Mouse (Mus musculus) limb, embryonic 10.5 days (tissue): Measurements from ENCODE around the gene Il31ra. TPM values are rescaled to one million over a fixed set of nuclear protein-coding genes. Genes with fewer than 3 reads are reported as not detected.
"Not testable (repeated sequence)": the region's sequence is repeated elsewhere in the genome, so short reads cannot be mapped to it uniquely, and the experiment has no call there.

Source experiments
- DNase-seq: peaks from one replicate; pipeline ENCODE4 v3.0.0-alpha.2; 2017; ENCODE audit warnings: low spot score
- H3K27ac ChIP-seq: fragments of 300-500 bp; sonication (generic); 2 replicates; pipeline ENCODE4 v1.5.1; 2016; ENCODE audit warnings: mild to moderate bottlenecking
- H3K27me3 ChIP-seq: fragments of 300-500 bp; sonication (generic); 2 replicates; pipeline ENCODE4 v1.6.1; 2016; ENCODE audit warnings: low read depth, mild to moderate bottlenecking; ENCODE audit not compliant: poor library complexity, severe bottlenecking
- H3K36me3 ChIP-seq: fragments of 300-500 bp; sonication (generic); 2 replicates; pipeline ENCODE4 v1.6.1; 2016; ENCODE audit warnings: mild to moderate bottlenecking, moderate library complexity
- H3K4me1 ChIP-seq: fragments of 300-500 bp; sonication (generic); 2 replicates; pipeline ENCODE4 v1.6.1; 2016
- H3K4me3 ChIP-seq: fragments of 300-500 bp; sonication (generic); 2 replicates; pipeline ENCODE4 v1.5.1; 2016; ENCODE audit warnings: mild to moderate bottlenecking, moderate library complexity
- H3K9me3 ChIP-seq: fragments of 300-500 bp; sonication (generic); replicated peaks from 2 replicates; pipeline ENCODE4 v1.6.1; 2016; ENCODE audit warnings: mild to moderate bottlenecking
- WGBS: fragments of 180-500 bp; shearing (Covaris S2); methylation state at CpG from one replicate; pipeline ENCODE4 v1.1.7; 2016; 5-methylcytosine and 5-hydroxymethylcytosine counted together
- polyA plus RNA-seq: library from polyadenylated mRNA; unstranded; fragments of >200 nt; fragmentation: Nextera tagmentation; extraction: Ambion mirVana; gene quantifications from 2 replicates; pipeline ENCODE4 v1.2.1, GENCODE M21; 2016

Gene Il31ra
- polyA plus RNA-seq, 1 experiment from 2014 or later = 0.14 TPM

DNA sequence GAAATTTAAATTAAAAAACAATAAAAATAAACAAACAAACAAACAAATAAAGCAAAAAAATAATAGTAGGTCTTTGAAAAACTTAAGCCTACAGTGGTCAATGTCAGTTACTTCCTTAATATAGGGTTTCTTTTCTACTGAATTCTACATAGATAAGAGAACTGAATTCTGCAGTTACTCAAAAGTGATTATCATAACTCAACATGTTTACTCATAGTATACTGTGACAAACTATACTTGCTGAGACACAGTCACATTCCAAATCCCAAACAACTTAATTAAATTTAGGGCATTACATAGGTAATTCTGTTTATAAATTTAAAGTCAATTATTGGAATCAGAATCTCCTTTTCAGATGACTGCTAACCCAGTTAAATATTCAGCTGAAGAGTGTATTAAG is 4.5 kb downstream of the Il31ra start:
- Histone ChIP-seq H3K4me1 (peaks cover 11% of the 10 kb centered on the region), H3K36me3 (no peaks in the 10 kb centered on the region), H3K9me3 (no peaks in the 10 kb centered on the region)

DNA sequence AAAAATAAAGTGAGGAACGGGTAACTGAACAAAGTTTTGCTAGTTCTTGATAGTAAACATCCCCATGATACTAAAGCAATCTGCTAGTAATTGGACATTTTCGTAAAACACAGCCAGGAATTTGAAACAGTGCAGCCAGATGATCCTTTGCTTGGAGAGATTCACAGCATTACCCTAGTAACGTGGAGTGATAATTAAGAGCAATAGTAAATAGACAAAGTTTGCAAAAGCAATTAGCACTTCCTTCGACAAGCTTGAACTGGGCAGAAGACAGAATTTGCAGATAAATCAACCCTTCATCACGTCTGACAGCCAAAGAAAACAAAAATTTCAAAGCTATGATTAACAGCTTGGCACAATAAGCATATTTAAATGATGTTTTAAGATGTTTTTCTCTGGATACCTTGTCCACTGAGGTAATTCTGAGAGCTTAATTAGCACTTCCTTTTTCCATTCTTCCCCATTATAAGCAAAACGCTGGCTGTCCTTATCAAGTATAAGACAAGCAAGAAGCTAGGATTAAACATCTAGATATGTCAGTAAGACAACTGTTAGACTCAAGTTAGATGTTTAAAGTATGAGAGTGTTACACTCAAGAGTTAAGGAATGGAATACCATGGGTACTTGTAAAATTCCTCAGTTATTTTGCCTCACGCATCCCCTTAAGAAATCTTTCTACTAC is 9.5 kb downstream of the Il31ra start:
- Histone ChIP-seq H3K36me3 (no peaks in the 10 kb centered on the region), H3K4me3 (no peak overlapping the region), H3K27ac (no peak overlapping the region), H3K27me3 (no peaks in the 10 kb centered on the region), H3K4me1 (peaks cover 43% of the 10 kb centered on the region), H3K9me3 (no peaks in the 10 kb centered on the region)
- whole genome bisulfite sequencing = 32% methylated on average over 7 of the region's 7 CpGs
- DNase-seq = no peak

More for the DNA sequence above, 4.5 kb downstream of the Il31ra start:
- H3K27me3 ChIP-seq = no peaks in the 10 kb centered on the region
- no peak overlapping the region for H3K4me3 ChIP-seq
- H3K27ac ChIP-seq = no peak overlapping the region
- no peak for DNase-seq

DNA sequence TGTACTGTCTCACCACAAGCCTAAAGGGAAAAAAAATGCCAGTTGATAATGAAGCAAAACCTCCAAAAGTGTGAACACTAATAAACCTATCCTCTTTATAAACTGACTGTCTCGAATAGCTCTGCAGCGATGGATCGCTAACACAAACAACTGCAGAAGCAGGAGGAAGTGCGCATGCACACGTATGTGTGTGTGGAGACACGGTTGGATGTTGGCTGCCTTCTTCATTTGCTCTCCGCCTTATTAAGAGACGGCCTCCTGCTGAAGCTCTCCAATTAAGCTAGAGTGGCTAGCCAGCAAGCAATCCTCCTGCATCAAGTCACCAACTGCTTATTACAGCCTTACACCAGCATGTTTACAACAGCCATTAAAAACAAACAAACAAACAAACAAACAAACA is 11.9 kb downstream of the Il31ra start:
- WGBS = 77% methylated on average over 8 of the region's 8 CpGs
- peaks cover 48% of the 10 kb centered on the region for H3K4me1 ChIP-seq
- H3K27me3 ChIP-seq = no peaks in the 10 kb centered on the region
- no peaks in the 10 kb centered on the region for H3K36me3 ChIP-seq
- no peak overlapping the region for H3K4me3 ChIP-seq
- DNase-seq = no peak
- H3K27ac ChIP-seq = no peak overlapping the region
- no peaks in the 10 kb centered on the region for H3K9me3 ChIP-seq

DNA sequence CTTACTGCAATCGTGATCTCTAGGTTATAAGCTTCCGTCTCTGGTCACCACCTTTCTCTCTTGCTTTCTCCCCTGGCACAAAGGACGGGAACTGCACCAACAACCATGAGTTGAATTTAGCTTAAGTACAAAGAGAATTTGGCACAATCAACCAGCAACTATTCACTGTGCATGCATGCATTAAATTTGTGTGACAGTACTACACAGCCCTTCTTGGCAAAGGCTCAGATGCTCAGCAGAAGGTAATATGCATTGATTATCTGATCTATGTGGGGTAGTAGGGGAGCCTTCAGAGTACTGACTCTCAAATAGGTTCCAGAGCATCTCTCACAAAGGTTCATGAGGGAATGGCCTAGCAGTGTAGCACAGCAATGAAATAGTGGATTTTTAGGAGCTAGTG is 12.4 kb downstream of the Il31ra start:
- Histone ChIP-seq H3K9me3 (no peaks in the 10 kb centered on the region), H3K4me1 (peaks cover 48% of the 10 kb centered on the region), H3K27me3 (no peaks in the 10 kb centered on the region), H3K27ac (no peak overlapping the region), H3K36me3 (no peaks in the 10 kb centered on the region), H3K4me3 (no peak overlapping the region)
- WGBS = 91% methylated on average over 3 of the region's 3 CpGs
- no peak for DNase-seq

DNA sequence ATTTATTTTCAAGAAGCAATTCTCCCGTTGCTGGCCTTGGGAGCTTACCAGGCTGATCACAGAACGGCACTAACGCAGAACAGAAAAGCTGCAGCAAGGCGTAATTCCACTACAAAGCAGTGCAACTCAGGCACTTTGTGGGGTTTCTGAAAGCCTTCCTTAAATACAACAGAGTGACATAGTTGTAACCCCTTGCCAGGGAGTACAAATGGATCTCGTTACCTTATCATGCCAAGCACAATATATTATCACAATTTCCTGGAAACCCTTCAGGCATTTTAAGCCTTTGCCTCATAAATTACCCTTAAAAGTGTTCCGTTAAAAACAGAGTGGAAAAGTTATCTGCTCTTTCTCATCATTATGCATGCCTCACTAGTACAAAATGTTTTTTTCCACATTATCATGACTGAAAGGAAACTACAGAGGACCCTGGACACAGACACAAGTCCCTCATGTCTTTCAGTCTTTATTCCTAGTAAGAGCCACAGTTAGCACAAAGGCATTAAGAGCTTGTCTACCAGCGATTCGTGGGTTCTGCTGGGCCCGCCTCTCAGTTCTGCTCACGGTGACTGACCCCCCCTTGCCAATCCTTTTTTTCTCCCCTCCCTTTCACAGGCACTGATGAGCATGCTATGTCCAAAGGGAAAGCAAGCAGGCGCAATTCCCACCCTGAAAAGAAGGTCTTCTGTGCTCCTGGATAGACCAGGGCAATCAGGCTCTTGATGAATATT is 13.4 kb downstream of the Il31ra start:
- H3K27me3 ChIP-seq = no peaks in the 10 kb centered on the region
- H3K36me3 ChIP-seq = no peaks in the 10 kb centered on the region
- 23% methylated on average over 11 of the region's 11 CpGs for WGBS
- H3K4me1 ChIP-seq = peaks cover 47% of the 10 kb centered on the region
- H3K4me3 ChIP-seq = no peak overlapping the region
- no peak for DNase-seq
- no peaks in the 10 kb centered on the region for H3K9me3 ChIP-seq
- H3K27ac ChIP-seq = peak overlapping the region; percentile 62

DNA sequence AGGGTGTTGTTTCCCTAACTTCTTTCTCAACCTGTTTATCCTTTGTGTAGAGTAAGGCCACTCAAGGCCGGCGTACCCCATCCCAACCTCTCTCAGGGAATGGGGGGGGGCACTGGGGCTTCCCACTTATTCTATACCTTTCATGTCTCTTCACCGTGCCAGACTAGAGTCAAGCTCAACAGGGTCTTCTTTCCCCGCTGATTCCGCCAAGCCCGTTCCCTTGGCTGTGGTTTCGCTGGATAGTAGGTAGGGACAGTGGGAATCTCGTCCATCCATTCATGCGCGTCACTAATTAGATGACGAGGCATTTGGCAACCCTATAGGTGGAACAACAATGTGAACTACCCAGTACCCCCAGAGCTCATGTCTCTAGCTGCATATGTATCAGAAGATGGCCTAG is 16.1 kb downstream of the Il31ra start:
- WGBS = 92% methylated on average over 11 of the region's 11 CpGs

DNA sequence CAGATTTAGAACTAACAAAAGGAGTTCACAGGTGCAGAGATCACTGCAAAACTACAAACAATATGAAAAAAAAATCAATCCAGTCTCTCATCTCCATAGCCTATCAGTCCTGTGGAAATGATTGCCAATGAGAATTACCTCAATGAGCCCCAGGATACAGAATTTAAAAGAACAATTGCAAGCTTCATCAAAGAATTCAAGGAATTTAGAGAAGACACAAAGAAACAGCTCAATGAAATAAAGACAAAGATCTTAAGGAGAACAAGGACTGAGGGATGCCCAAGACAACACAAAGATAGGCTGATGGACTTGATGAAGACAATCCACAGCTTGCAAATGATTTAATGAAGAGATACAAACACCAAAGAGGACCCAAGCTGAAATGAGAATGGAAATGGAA is 20.4 kb downstream of the Il31ra start:
- Histone ChIP-seq H3K36me3 (no peaks in the 10 kb centered on the region), H3K4me1 (peaks cover 8% of the 10 kb centered on the region; the same call in 1 of the 2 replicates)

More for the DNA sequence above, 16.1 kb downstream of the Il31ra start:
- not testable (repeated sequence) for H3K27ac ChIP-seq, H3K36me3 ChIP-seq, DNase-seq, H3K27me3 ChIP-seq, H3K4me3 ChIP-seq, H3K9me3 ChIP-seq
- H3K4me1 ChIP-seq = peaks cover 33% of the 10 kb centered on the region

DNA sequence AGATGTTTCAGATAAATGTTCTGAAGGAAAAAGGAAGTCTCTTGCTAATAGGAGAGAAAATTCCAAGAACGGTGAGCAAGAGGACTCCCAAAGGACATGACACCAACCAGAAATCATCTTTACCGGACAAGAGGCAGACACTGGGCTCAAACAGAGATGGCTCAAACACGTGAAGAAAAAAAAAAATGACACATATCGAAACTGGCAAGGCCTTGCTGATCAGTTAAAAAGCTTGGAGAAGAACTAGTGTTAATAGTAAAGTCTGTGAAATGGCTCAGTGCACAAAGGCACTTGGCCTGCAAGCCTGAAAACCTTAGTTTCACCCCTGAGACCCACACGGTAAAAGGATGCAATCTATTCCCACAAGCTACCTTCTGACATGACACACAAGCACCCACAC is 23.4 kb downstream of the Il31ra start:
- WGBS = 83% methylated on average over 5 of the region's 5 CpGs
- Histone ChIP-seq H3K4me3 (no peak overlapping the region), H3K4me1 (peaks cover 8% of the 10 kb centered on the region; the same call in 1 of the 2 replicates)

More for the DNA sequence above, 20.4 kb downstream of the Il31ra start:
- no peaks in the 10 kb centered on the region for H3K9me3 ChIP-seq
- no peaks in the 10 kb centered on the region for H3K27me3 ChIP-seq
- no peak overlapping the region for H3K27ac ChIP-seq
- no peak overlapping the region for H3K4me3 ChIP-seq
- DNase-seq = no peak

DNA sequence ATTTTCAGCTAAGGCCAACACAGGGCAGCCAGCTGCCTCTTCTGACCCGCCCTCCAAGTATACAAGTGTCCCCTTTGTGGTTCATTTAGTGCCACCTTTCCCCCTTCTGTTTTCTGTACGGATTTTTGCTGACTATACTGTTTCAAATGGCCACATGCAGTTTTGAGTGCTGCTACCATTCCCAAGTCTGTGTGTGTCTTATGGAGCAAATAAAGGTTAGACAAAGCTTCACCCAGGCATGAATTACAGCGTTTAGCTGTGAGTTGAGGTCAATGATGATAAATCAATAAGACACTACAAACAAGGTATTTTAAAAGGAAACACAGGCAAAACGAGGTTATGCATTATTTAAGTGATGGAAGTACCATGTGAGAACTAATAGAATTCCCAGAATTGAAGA is 24.6 kb downstream of the Il31ra start:
- DNase-seq = no peak
- peaks cover 8% of the 10 kb centered on the region; the same call in 1 of the 2 replicates for H3K4me1 ChIP-seq
- 27% methylated on average over 4 of the region's 4 CpGs for WGBS
- H3K9me3 ChIP-seq = no peaks in the 10 kb centered on the region
- no peak overlapping the region for H3K4me3 ChIP-seq
- H3K27ac ChIP-seq = no peak overlapping the region
- H3K36me3 ChIP-seq = no peaks in the 10 kb centered on the region
- H3K27me3 ChIP-seq = no peaks in the 10 kb centered on the region

More for the DNA sequence above, 23.4 kb downstream of the Il31ra start:
- no peak for DNase-seq
- Histone ChIP-seq H3K9me3 (no peaks in the 10 kb centered on the region), H3K36me3 (no peaks in the 10 kb centered on the region), H3K27me3 (no peaks in the 10 kb centered on the region), H3K27ac (no peak overlapping the region)

DNA sequence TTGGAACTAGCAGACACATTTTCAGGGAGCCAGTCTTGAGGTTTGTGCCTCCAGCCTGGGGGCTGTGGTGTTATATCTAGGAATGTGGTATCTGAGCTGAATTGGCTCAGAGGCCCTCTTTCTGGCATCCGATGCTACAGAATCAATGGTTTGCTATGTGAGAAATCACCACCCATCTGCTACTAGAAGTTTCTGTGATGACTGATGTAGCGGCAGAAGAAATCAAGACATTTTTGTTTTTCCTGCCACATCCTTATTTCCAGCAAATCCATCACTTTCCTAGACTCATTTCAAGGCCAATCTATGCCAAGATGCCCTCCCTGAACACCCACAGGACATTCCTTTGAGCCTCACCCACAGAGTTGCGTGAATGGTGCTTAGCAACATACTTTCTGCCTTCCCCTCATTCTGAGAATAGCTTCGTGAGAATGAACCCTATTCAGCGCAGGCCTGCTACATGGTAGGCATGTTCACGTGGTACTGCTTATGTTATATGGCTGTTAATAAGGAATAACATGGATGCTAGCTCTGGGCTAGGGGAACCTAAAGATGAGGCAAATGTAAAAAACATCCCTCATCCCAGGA is 33.5 kb downstream of the Il31ra start:
- 94% methylated on average over 6 of the region's 6 CpGs for WGBS

DNA sequence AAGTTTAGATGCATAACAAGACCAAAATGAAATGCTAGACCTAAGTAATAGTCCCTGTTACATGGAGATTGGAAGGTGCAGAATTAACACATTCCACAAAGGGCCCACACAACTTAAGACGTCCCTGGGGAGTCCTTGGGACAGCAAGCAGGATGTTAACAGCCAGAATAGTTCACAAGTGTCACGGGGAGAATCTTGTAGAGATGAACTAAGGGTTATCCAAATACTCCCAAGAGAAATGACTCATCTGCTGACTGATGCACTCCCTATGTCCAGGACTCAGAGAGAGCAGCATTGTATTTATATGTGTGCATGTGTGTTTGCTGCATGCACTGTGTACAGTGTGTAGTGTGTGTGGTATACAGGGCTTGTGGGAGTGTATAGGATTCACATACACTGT is 37.7 kb downstream of the Il31ra start:
- Histone ChIP-seq H3K4me3 (no peak overlapping the region), H3K27me3 (no peaks in the 10 kb centered on the region), H3K9me3 (no peaks in the 10 kb centered on the region), H3K36me3 (no peaks in the 10 kb centered on the region), H3K4me1 (no peaks in the 10 kb centered on the region), H3K27ac (no peak overlapping the region)
- WGBS = 66% methylated on average over 2 of the region's 2 CpGs
- no peak for DNase-seq

More for the DNA sequence above, 33.5 kb downstream of the Il31ra start:
- Histone ChIP-seq H3K9me3 (no peaks in the 10 kb centered on the region), H3K4me1 (no peaks in the 10 kb centered on the region), H3K27me3 (no peaks in the 10 kb centered on the region), H3K27ac (no peak overlapping the region), H3K36me3 (no peaks in the 10 kb centered on the region), H3K4me3 (no peak overlapping the region)
- DNase-seq = no peak

DNA sequence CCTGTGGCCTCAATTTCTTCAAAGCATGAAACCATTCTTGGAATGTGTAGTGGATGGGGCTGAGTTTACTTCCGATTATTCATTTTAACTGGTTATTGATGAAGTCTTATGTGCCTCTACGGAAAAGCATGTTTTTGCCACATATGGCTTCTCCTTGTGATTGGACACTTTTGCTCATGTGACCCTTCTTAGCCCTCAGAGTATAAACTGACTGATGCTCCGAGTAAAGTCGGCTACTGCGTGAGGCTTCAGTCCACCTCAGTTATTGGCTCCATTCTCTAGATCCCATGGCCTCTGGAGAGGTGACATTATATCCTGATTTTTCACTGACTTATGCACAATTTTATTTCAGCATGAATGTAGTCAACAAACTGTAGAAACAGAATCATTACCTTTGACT is 40.9 kb downstream of the Il31ra start:
- H3K36me3 ChIP-seq = no peaks in the 10 kb centered on the region
- H3K4me3 ChIP-seq = no peak overlapping the region
- DNase-seq = no peak
- no peaks in the 10 kb centered on the region for H3K27me3 ChIP-seq
- no peak overlapping the region for H3K27ac ChIP-seq
- H3K9me3 ChIP-seq = no peaks in the 10 kb centered on the region
- 92% methylated on average over 5 of the region's 5 CpGs for WGBS
- no peaks in the 10 kb centered on the region for H3K4me1 ChIP-seq
